Mouse (Mus musculus) forebrain, embryonic 15.5 days (tissue): ENCODE data around the gene Ccdc148. TPM values are rescaled to one million over a fixed set of nuclear protein-coding genes. Genes with fewer than 3 reads are reported as not detected.

Source experiments
- ATAC-seq: fragments of 200-750 bp; cut with Nextera tagmentation; replicated peaks from 2 replicates; pipeline ENCODE4 v1.8.0; 2017; ENCODE audit warnings: mild to moderate bottlenecking, moderate TSS enrichment, moderate library complexity
- H3K27ac ChIP-seq: fragments of 300-500 bp; sonication (generic); replicated peaks from 2 replicates; pipeline ENCODE4 v1.5.1; 2015; ENCODE audit warnings: mild to moderate bottlenecking, inconsistent platforms
- H3K27me3 ChIP-seq: fragments of 300-500 bp; sonication (generic); 2 replicates; pipeline ENCODE4 v1.6.1; 2015; ENCODE audit warnings: inconsistent platforms
- H3K36me3 ChIP-seq: fragments of 300-500 bp; sonication (generic); 2 replicates; pipeline ENCODE4 v1.6.1; 2015; ENCODE audit warnings: mild to moderate bottlenecking, inconsistent platforms
- H3K4me1 ChIP-seq: fragments of 300-500 bp; sonication (generic); 2 replicates; pipeline ENCODE4 v1.6.1; 2015; ENCODE audit warnings: inconsistent platforms
- H3K4me2 ChIP-seq: fragments of 300-500 bp; sonication (generic); replicated peaks from 2 replicates; pipeline ENCODE4 v1.6.1; 2015; ENCODE audit warnings: mild to moderate bottlenecking, inconsistent platforms
- H3K4me3 ChIP-seq: fragments of 300-500 bp; sonication (generic); 2 replicates; pipeline ENCODE4 v1.5.1; 2015; ENCODE audit warnings: mild to moderate bottlenecking, inconsistent platforms
- H3K9ac ChIP-seq: fragments of 300-500 bp; sonication (generic); replicated peaks from 2 replicates; pipeline ENCODE4 v1.6.1; 2015; ENCODE audit warnings: mild to moderate bottlenecking, inconsistent platforms
- H3K9me3 ChIP-seq: fragments of 300-500 bp; sonication (generic); 2 replicates; pipeline ENCODE4 v1.6.1; 2016; ENCODE audit warnings: inconsistent platforms
- WGBS: fragments of 180-500 bp; shearing (Covaris S2); methylation state at CpG from one replicate; pipeline ENCODE4 v1.1.7; 2015; ENCODE audit warnings: mixed read lengths; 5-methylcytosine and 5-hydroxymethylcytosine counted together
- polyA plus RNA-seq: library from polyadenylated mRNA; unstranded; fragments of >200 nt; fragmentation: Nextera tagmentation; extraction: Ambion mirVana; gene quantifications from 2 replicates; pipeline ENCODE4 v1.2.1, GENCODE M21; 2015

The Ccdc148 gene
- polyA plus RNA-seq, 1 experiment from 2014 or later = 4.8 TPM

GRCm38 (mm10) chr2:59191466-59191865, 31.0 kb upstream of the Ccdc148 start:
- H3K4me3 ChIP-seq = no peak overlapping the region
- 0 out of 2 replicates have a peak, but pooled peaks cover 6% of the 10 kb centered on the region for H3K36me3 ChIP-seq
- H3K9me3 ChIP-seq = no peaks in the 10 kb centered on the region
- no peaks in the 10 kb centered on the region for H3K27me3 ChIP-seq
- peaks cover 8% of the 10 kb centered on the region for H3K4me1 ChIP-seq
- no peak overlapping the region for H3K4me2 ChIP-seq
- peak; percentile 51; the same call in 1 of the 2 replicates for ATAC-seq
- WGBS = 75% methylated on average over 8 of the region's 8 CpGs
- no peak overlapping the region for H3K9ac ChIP-seq
- H3K27ac ChIP-seq = no peak overlapping the region

- 92% methylated on average over 10 of the region's 10 CpGs for WGBS
- no peak overlapping the region for H3K4me2 ChIP-seq
- H3K9ac ChIP-seq = no peak overlapping the region
- H3K36me3 ChIP-seq = 0 out of 2 replicates have a peak, but pooled peaks cover 6% of the 10 kb centered on the region
- peaks cover 8% of the 10 kb centered on the region for H3K4me1 ChIP-seq
- no peaks in the 10 kb centered on the region for H3K27me3 ChIP-seq
- no peaks in the 10 kb centered on the region for H3K9me3 ChIP-seq
- no peak overlapping the region for H3K27ac ChIP-seq
- H3K4me3 ChIP-seq = no peak overlapping the region
- no peak for ATAC-seq
These were observed 29.7 kb upstream of the Ccdc148 start for GRCm38 (mm10) chr2:59190186-59190585.

GRCm38 (mm10) chr2:59189661-59190185, 29.2 kb upstream of the Ccdc148 start:
- Histone ChIP-seq H3K4me3 (no peak overlapping the region), H3K9me3 (no peaks in the 10 kb centered on the region), H3K36me3 (0 out of 2 replicates have a peak, but pooled peaks cover 6% of the 10 kb centered on the region), H3K4me2 (no peak overlapping the region), H3K4me1 (peaks cover 8% of the 10 kb centered on the region), H3K27me3 (no peaks in the 10 kb centered on the region), H3K27ac (no peak overlapping the region), H3K9ac (no peak overlapping the region)
- ATAC-seq = no peak
- WGBS = 75% methylated on average over 5 of the region's 5 CpGs

- Histone ChIP-seq H3K9me3 (no peaks in the 10 kb centered on the region), H3K9ac (no peak overlapping the region), H3K4me1 (peaks cover 8% of the 10 kb centered on the region), H3K27ac (0 out of 2 replicates have a peak overlapping the region, but pooled peaks have one; percentile 14), H3K4me2 (no peak overlapping the region), H3K4me3 (no peak overlapping the region), H3K27me3 (no peaks in the 10 kb centered on the region), H3K36me3 (0 out of 2 replicates have a peak, but pooled peaks cover 6% of the 10 kb centered on the region)
- peak; percentile 59; the same call in 1 of the 2 replicates for ATAC-seq
- 86% methylated on average over 8 of the region's 8 CpGs for WGBS
These were observed 27.8 kb upstream of the Ccdc148 start for GRCm38 (mm10) chr2:59188306-59188705.

GRCm38 (mm10) chr2:59186966-59187365, 26.5 kb upstream of the Ccdc148 start:
- Histone ChIP-seq H3K9ac (no peak overlapping the region), H3K4me1 (peaks cover 8% of the 10 kb centered on the region), H3K27me3 (no peaks in the 10 kb centered on the region), H3K4me3 (no peak overlapping the region), H3K27ac (no peak overlapping the region), H3K4me2 (no peak overlapping the region), H3K36me3 (0 out of 2 replicates have a peak, but pooled peaks cover 6% of the 10 kb centered on the region), H3K9me3 (no peaks in the 10 kb centered on the region)
- ATAC-seq = no peak
- 95% methylated on average over 6 of the region's 6 CpGs for WGBS

- no peak overlapping the region for H3K27ac ChIP-seq
- WGBS = 94% methylated on average over 8 of the region's 8 CpGs
- no peak overlapping the region for H3K9ac ChIP-seq
- H3K9me3 ChIP-seq = no peaks in the 10 kb centered on the region
- H3K4me3 ChIP-seq = no peak overlapping the region
- H3K27me3 ChIP-seq = no peaks in the 10 kb centered on the region
- 0 out of 2 replicates have a peak, but pooled peaks cover 6% of the 10 kb centered on the region for H3K36me3 ChIP-seq
- no peak overlapping the region for H3K4me2 ChIP-seq
- peaks cover 5% of the 10 kb centered on the region; the same call in 1 of the 2 replicates for H3K4me1 ChIP-seq
- no peak for ATAC-seq
These were observed 25.6 kb upstream of the Ccdc148 start for GRCm38 (mm10) chr2:59186122-59186521.

- Histone ChIP-seq H3K4me1 (no peaks in the 10 kb centered on the region), H3K36me3 (0 out of 2 replicates have a peak, but pooled peaks cover 6% of the 10 kb centered on the region), H3K4me2 (no peak overlapping the region), H3K9me3 (no peaks in the 10 kb centered on the region), H3K9ac (no peak overlapping the region), H3K27ac (no peak overlapping the region), H3K27me3 (no peaks in the 10 kb centered on the region), H3K4me3 (no peak overlapping the region)
- 97% methylated on average over 11 of the region's 11 CpGs for WGBS
- ATAC-seq = no peak
These were observed 23.9 kb upstream of the Ccdc148 start for GRCm38 (mm10) chr2:59184107-59185064.

GRCm38 (mm10) chr2:59183541-59183940, 23.1 kb upstream of the Ccdc148 start:
- Histone ChIP-seq H3K9ac (no peak overlapping the region), H3K4me1 (peaks cover 2% of the 10 kb centered on the region; the same call in 1 of the 2 replicates), H3K27me3 (no peaks in the 10 kb centered on the region), H3K27ac (no peak overlapping the region), H3K36me3 (0 out of 2 replicates have a peak, but pooled peaks cover 6% of the 10 kb centered on the region), H3K4me3 (no peak overlapping the region), H3K4me2 (no peak overlapping the region), H3K9me3 (no peaks in the 10 kb centered on the region)
- ATAC-seq = no peak
- 85% methylated on average over 4 of the region's 4 CpGs for WGBS

- H3K4me2 ChIP-seq = no peak overlapping the region
- H3K9me3 ChIP-seq = no peaks in the 10 kb centered on the region
- no peak overlapping the region for H3K9ac ChIP-seq
- peaks cover 8% of the 10 kb centered on the region for H3K4me1 ChIP-seq
- H3K27me3 ChIP-seq = no peaks in the 10 kb centered on the region
- H3K4me3 ChIP-seq = no peak overlapping the region
- 85% methylated on average over 15 of the region's 15 CpGs for WGBS
- ATAC-seq = no peak
- H3K27ac ChIP-seq = no peak overlapping the region
- H3K36me3 ChIP-seq = no peaks in the 10 kb centered on the region
These were observed 21.0 kb upstream of the Ccdc148 start for GRCm38 (mm10) chr2:59181321-59182113.

GRCm38 (mm10) chr2:59179487-59179886, 19.0 kb upstream of the Ccdc148 start:
- WGBS = 70% methylated on average over 5 of the region's 5 CpGs

GRCm38 (mm10) chr2:59178960-59179359, 18.5 kb upstream of the Ccdc148 start:
- H3K4me1 ChIP-seq = peaks cover 8% of the 10 kb centered on the region
- ATAC-seq = no peak
- no peaks in the 10 kb centered on the region for H3K27me3 ChIP-seq
- H3K4me2 ChIP-seq = no peak overlapping the region
- H3K36me3 ChIP-seq = no peaks in the 10 kb centered on the region
- H3K27ac ChIP-seq = no peak overlapping the region
- no peak overlapping the region for H3K9ac ChIP-seq
- WGBS = 65% methylated on average over 4 of the region's 4 CpGs
- H3K4me3 ChIP-seq = no peak overlapping the region
- H3K9me3 ChIP-seq = no peaks in the 10 kb centered on the region

More at GRCm38 (mm10) chr2:59179487-59179886, 19.0 kb upstream of the Ccdc148 start:
- no peak for ATAC-seq
- no peaks in the 10 kb centered on the region for H3K9me3 ChIP-seq
- peaks cover 8% of the 10 kb centered on the region for H3K4me1 ChIP-seq
- H3K9ac ChIP-seq = no peak overlapping the region
- no peak overlapping the region for H3K4me2 ChIP-seq
- H3K4me3 ChIP-seq = no peak overlapping the region
- no peaks in the 10 kb centered on the region for H3K36me3 ChIP-seq
- no peaks in the 10 kb centered on the region for H3K27me3 ChIP-seq
- no peak overlapping the region for H3K27ac ChIP-seq
